Mouse (Mus musculus): ENCODE measurements around the gene Cklf.
A peak's percentile ranks its signal among the peaks of the same experiment; 100 is the strongest.

GRCm38 (mm10) chr8:104250439-104251367 is at the start of gene Cklf:
- peak; percentile 11; the same call in 1 of the 2 replicates for TF ChIP-seq CTCF (IDR thresholded peaks at IDR 0.05; ENCODE audit: borderline replicate concordance, insufficient read depth, low read depth, low read length)
- TF ChIP-seq POLR2A (IDR thresholded peaks at IDR 0.05; ENCODE audit: borderline replicate concordance, insufficient read depth, low read length), result peak; percentile 30; the same call in 1 of the 2 replicates

All from cerebellum, adult 2 months (tissue).